Mouse (Mus musculus): ENCODE measurements around the gene Gm10031. TPM values are rescaled to one million over a fixed set of nuclear protein-coding genes. Genes with fewer than 3 reads are reported as not detected.

Gm10031 gene
- polyA plus RNA-seq, 1 experiment from 2014 or later, result 0.82 TPM

GRCm38 (mm10) chr1:156495025-156495424 is 28.8 kb upstream of the Gm10031 start:
- Histone ChIP-seq H3K27me3 (ENCODE audit: control insufficient read depth, insufficient read depth, low read length) (no peaks in the 10 kb centered on the region), H3K36me3 (ENCODE audit: control insufficient read depth, insufficient read depth, low read length) (no peaks in the 10 kb centered on the region), H3K27ac (replicated peaks in 1 of 2; ENCODE audit: control insufficient read depth in 1 of 2, insufficient read depth in 1 of 2, low read depth in 2 of 2, low read length in 2 of 2) (no peak overlapping the region), H3K9ac (ENCODE audit: low read length) (no peak overlapping the region), H3K4me2 (ENCODE audit: low read length) (no peak overlapping the region), H3K4me3 (ENCODE audit: control insufficient read depth in 1 of 2, insufficient read depth in 1 of 2, low read depth in 1 of 2, low read length in 2 of 2) (no peak overlapping the region), H3K4me1 (ENCODE audit: control insufficient read depth in 2 of 2, insufficient read depth in 2 of 2, low read length in 2 of 2) (no peaks in the 10 kb centered on the region), H3K9me3 (ENCODE audit: control insufficient read depth, low read length) (no peaks in the 10 kb centered on the region)
- WGBS, result 86% methylated on average over 8 of the region's 8 CpGs
- ATAC-seq (ENCODE audit: insufficient number of reproducible peaks, insufficient read depth, low FRiP score, low read depth), result no peak

DNA sequence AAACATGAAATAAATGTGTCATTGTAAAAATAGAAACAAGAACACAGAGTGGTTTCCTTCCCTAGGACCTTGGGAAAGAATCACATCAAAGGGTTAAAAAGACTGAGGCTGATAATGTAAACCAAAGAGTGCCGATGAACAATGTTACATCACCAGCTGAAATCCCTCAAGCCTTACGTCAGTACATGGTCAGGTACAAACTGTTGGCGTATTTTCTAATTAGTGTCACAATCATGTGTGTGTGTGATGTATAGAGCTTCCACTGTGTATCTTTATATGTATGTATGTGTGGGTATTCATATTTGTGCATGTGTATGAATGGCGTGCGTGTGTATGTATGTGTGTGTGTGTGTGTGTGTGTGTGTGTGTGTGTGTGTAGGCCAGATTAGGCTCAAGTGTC is 26.9 kb upstream of the Gm10031 start:
- Histone ChIP-seq H3K4me2 (ENCODE audit: low read length) (no peak overlapping the region), H3K27me3 (ENCODE audit: control insufficient read depth, insufficient read depth, low read length) (no peaks in the 10 kb centered on the region), H3K36me3 (ENCODE audit: control insufficient read depth, insufficient read depth, low read length) (no peaks in the 10 kb centered on the region), H3K4me3 (ENCODE audit: control insufficient read depth in 1 of 2, insufficient read depth in 1 of 2, low read depth in 1 of 2, low read length in 2 of 2) (no peak overlapping the region), H3K4me1 (ENCODE audit: control insufficient read depth in 2 of 2, insufficient read depth in 2 of 2, low read length in 2 of 2) (no peaks in the 10 kb centered on the region), H3K9me3 (ENCODE audit: control insufficient read depth, low read length) (no peaks in the 10 kb centered on the region), H3K9ac (ENCODE audit: low read length) (no peak overlapping the region), H3K27ac (replicated peaks in 1 of 2; ENCODE audit: control insufficient read depth in 1 of 2, insufficient read depth in 1 of 2, low read depth in 2 of 2, low read length in 2 of 2) (no peak overlapping the region)
- 79% methylated on average over 5 of the region's 5 CpGs for WGBS
- ATAC-seq (ENCODE audit: insufficient number of reproducible peaks, insufficient read depth, low FRiP score, low read depth), result no peak

GRCm38 (mm10) chr1:156504945-156505523 is 18.8 kb upstream of the Gm10031 start:
- Histone ChIP-seq H3K9ac (ENCODE audit: low read length) (no peak overlapping the region), H3K4me2 (ENCODE audit: low read length) (no peak overlapping the region), H3K9me3 (ENCODE audit: control insufficient read depth, low read length) (0 out of 2 replicates have a peak, but pooled peaks cover 3% of the 10 kb centered on the region), H3K27ac (replicated peaks in 1 of 2; ENCODE audit: control insufficient read depth in 1 of 2, insufficient read depth in 1 of 2, low read depth in 2 of 2, low read length in 2 of 2) (no peak overlapping the region), H3K36me3 (ENCODE audit: control insufficient read depth, insufficient read depth, low read length) (no peaks in the 10 kb centered on the region), H3K27me3 (ENCODE audit: control insufficient read depth, insufficient read depth, low read length) (no peaks in the 10 kb centered on the region), H3K4me3 (ENCODE audit: control insufficient read depth in 1 of 2, insufficient read depth in 1 of 2, low read depth in 1 of 2, low read length in 2 of 2) (no peak overlapping the region), H3K4me1 (ENCODE audit: control insufficient read depth in 2 of 2, insufficient read depth in 2 of 2, low read length in 2 of 2) (no peaks in the 10 kb centered on the region)
- no peak for ATAC-seq (ENCODE audit: insufficient number of reproducible peaks, insufficient read depth, low FRiP score, low read depth)
- WGBS, result 73% methylated on average over 5 of the region's 5 CpGs

DNA sequence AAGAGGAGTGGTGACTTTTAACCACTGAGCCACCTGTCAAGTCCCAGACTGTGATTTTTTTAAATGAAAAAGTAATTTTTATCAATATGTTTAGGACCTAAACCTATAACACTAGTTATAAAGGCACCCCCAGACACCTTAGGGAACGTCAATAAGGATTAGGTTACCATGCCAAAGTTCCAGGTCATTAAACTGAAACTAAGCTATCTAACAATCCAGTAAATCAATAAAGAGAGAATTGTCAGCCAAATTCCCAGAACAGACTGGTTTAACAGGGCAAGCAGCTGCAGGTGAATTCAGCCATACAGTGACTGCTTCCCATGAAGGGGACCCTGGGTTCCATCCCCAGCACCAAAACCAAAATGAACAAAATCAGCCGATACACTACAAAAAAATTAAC is 17.9 kb upstream of the Gm10031 start:
- H3K4me2 ChIP-seq (ENCODE audit: low read length), result no peak overlapping the region
- 88% methylated on average over 2 of the region's 2 CpGs for WGBS
- no peak overlapping the region for H3K9ac ChIP-seq (ENCODE audit: low read length)
- H3K9me3 ChIP-seq (ENCODE audit: control insufficient read depth, low read length), result 0 out of 2 replicates have a peak, but pooled peaks cover 3% of the 10 kb centered on the region
- ATAC-seq (ENCODE audit: insufficient number of reproducible peaks, insufficient read depth, low FRiP score, low read depth), result no peak
- no peak overlapping the region for H3K27ac ChIP-seq (replicated peaks in 1 of 2; ENCODE audit: control insufficient read depth in 1 of 2, insufficient read depth in 1 of 2, low read depth in 2 of 2, low read length in 2 of 2)
- H3K36me3 ChIP-seq (ENCODE audit: control insufficient read depth, insufficient read depth, low read length), result no peaks in the 10 kb centered on the region
- no peaks in the 10 kb centered on the region for H3K4me1 ChIP-seq (ENCODE audit: control insufficient read depth in 2 of 2, insufficient read depth in 2 of 2, low read length in 2 of 2)
- no peaks in the 10 kb centered on the region for H3K27me3 ChIP-seq (ENCODE audit: control insufficient read depth, insufficient read depth, low read length)
- no peak overlapping the region for H3K4me3 ChIP-seq (ENCODE audit: control insufficient read depth in 1 of 2, insufficient read depth in 1 of 2, low read depth in 1 of 2, low read length in 2 of 2)

DNA sequence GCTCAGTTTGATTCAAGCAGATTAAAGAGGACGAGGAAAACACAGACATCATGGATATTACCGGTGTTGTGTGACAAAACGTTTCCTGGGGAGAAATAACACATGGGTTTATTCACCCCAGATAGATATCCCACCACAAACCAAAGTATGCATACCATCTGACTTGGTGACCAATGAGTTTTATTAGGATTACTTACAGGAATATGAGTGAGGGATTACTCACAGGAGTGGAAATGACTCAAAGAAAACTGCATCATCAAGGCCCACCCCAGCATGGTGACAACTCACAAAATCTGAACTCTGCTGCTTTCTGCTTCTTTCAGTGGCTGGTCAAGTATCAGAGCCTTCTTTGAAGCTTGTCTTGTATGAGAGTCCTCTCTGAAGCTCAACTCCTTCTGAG is 16.1 kb upstream of the Gm10031 start:
- H3K4me2 ChIP-seq (ENCODE audit: low read length), result no peak overlapping the region
- 0 out of 2 replicates have a peak, but pooled peaks cover 3% of the 10 kb centered on the region for H3K9me3 ChIP-seq (ENCODE audit: control insufficient read depth, low read length)
- H3K4me3 ChIP-seq (ENCODE audit: control insufficient read depth in 1 of 2, insufficient read depth in 1 of 2, low read depth in 1 of 2, low read length in 2 of 2), result no peak overlapping the region
- H3K4me1 ChIP-seq (ENCODE audit: control insufficient read depth in 2 of 2, insufficient read depth in 2 of 2, low read length in 2 of 2), result no peaks in the 10 kb centered on the region
- no peaks in the 10 kb centered on the region for H3K27me3 ChIP-seq (ENCODE audit: control insufficient read depth, insufficient read depth, low read length)
- H3K36me3 ChIP-seq (ENCODE audit: control insufficient read depth, insufficient read depth, low read length), result no peaks in the 10 kb centered on the region
- no peak for ATAC-seq (ENCODE audit: insufficient number of reproducible peaks, insufficient read depth, low FRiP score, low read depth)
- no peak overlapping the region for H3K9ac ChIP-seq (ENCODE audit: low read length)
- WGBS, result 74% methylated on average over 3 of the region's 3 CpGs
- no peak overlapping the region for H3K27ac ChIP-seq (replicated peaks in 1 of 2; ENCODE audit: control insufficient read depth in 1 of 2, insufficient read depth in 1 of 2, low read depth in 2 of 2, low read length in 2 of 2)

GRCm38 (mm10) chr1:156520136-156520780 is 3.6 kb upstream of the Gm10031 start:
- ATAC-seq (ENCODE audit: insufficient number of reproducible peaks, insufficient read depth, low FRiP score, low read depth), result no peak
- WGBS, result 69% methylated on average over 3 of the region's 3 CpGs
- Histone ChIP-seq H3K27me3 (ENCODE audit: control insufficient read depth, insufficient read depth, low read length) (no peaks in the 10 kb centered on the region), H3K4me3 (ENCODE audit: control insufficient read depth in 1 of 2, insufficient read depth in 1 of 2, low read depth in 1 of 2, low read length in 2 of 2) (no peak overlapping the region), H3K9me3 (ENCODE audit: control insufficient read depth, low read length) (no peaks in the 10 kb centered on the region), H3K36me3 (ENCODE audit: control insufficient read depth, insufficient read depth, low read length) (no peaks in the 10 kb centered on the region), H3K4me2 (ENCODE audit: low read length) (no peak overlapping the region), H3K4me1 (ENCODE audit: control insufficient read depth in 2 of 2, insufficient read depth in 2 of 2, low read length in 2 of 2) (no peaks in the 10 kb centered on the region), H3K9ac (ENCODE audit: low read length) (no peak overlapping the region), H3K27ac (replicated peaks in 1 of 2; ENCODE audit: control insufficient read depth in 1 of 2, insufficient read depth in 1 of 2, low read depth in 2 of 2, low read length in 2 of 2) (no peak overlapping the region)

GRCm38 (mm10) chr1:156521796-156522517 is 1.9 kb upstream of the Gm10031 start:
- 75% methylated on average over 15 of the region's 15 CpGs for whole genome bisulfite sequencing
- Histone ChIP-seq H3K27ac (replicated peaks in 1 of 2; ENCODE audit: control insufficient read depth in 1 of 2, insufficient read depth in 1 of 2, low read depth in 2 of 2, low read length in 2 of 2) (no peak overlapping the region), H3K9ac (ENCODE audit: low read length) (no peak overlapping the region), H3K4me3 (ENCODE audit: control insufficient read depth in 1 of 2, insufficient read depth in 1 of 2, low read depth in 1 of 2, low read length in 2 of 2) (no peak overlapping the region), H3K36me3 (ENCODE audit: control insufficient read depth, insufficient read depth, low read length) (no peaks in the 10 kb centered on the region), H3K27me3 (ENCODE audit: control insufficient read depth, insufficient read depth, low read length) (no peaks in the 10 kb centered on the region), H3K4me1 (ENCODE audit: control insufficient read depth in 2 of 2, insufficient read depth in 2 of 2, low read length in 2 of 2) (no peaks in the 10 kb centered on the region), H3K4me2 (ENCODE audit: low read length) (no peak overlapping the region), H3K9me3 (ENCODE audit: control insufficient read depth, low read length) (no peaks in the 10 kb centered on the region)
- ATAC-seq (ENCODE audit: insufficient number of reproducible peaks, insufficient read depth, low FRiP score, low read depth), result no peak

Data from heart, embryonic 14.5 days (tissue).